Mouse (Mus musculus) spleen, postnatal 36 days (tissue): ENCODE data around the gene Nedd9.

Experiments used
- DNase-seq, 2 experiments: peaks; one replicate each; pipeline ENCODE4 v3.0.0; 2022; ENCODE audit warnings: low spot score in 2 of 2, mixed read lengths in 1 of 2

Gene Nedd9

DNA sequence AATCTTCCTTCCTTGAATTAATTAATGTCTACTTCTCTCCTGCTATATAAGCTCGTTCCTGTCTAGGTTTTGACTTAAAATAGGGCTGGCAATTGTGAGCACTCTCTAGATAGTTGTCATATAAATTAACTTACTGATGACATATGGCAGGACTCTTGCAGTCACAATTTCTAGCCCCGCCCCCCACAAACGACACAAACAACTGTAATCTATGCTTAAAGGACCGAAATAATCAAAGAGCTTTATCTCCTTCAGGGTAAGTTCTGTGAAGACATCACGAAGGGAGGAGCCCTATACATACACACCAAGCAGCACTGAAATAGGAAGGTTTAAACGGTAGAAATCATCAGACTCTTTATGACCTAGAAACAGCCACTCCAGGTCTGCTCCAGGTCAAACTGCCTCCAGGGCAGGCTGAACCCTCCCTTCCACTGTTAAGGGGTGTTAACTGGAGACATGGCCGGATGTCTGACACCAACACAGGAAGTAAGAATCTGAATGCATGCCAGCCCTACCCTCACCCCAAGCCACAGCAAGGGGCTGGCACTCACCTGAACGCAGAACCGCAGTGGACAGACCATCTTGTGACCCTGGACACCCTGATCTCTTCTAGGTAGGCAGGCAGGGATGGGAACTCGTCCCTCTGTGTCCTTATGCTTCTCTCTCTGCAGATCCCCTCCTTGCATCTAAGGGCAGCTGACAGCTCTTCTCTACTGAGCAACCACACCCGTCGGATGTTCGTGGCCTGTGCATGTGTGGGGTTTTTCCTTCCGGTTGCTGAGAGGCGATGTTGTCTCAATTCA lies at the start of gene Nedd9:
Gene Nedd9, minus strand, starts transcription at position 757 of the 803 bp plus-strand sequence.
- peak; percentile 89 for DNase-seq

DNA sequence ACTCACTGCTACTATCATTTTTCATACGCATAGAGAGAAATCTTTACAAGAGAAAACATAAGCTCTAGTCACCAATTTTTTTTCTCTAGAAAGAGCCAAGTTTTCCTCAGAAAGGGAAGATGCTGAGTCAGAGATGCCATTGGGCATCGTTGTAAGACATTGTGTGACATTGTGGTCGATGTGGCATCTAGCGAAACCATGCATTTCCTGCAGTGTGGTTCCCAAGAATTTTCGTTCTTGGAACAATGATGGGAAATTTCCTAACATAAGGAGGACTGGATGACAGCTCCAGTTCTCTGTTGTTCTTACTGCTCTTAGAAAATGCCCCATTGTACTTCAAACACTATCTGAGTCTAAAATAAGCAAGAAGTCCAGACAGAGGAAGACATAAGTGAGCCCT lies 45.5 kb upstream of the Nedd9 start:
- no peak for DNase-seq

DNA sequence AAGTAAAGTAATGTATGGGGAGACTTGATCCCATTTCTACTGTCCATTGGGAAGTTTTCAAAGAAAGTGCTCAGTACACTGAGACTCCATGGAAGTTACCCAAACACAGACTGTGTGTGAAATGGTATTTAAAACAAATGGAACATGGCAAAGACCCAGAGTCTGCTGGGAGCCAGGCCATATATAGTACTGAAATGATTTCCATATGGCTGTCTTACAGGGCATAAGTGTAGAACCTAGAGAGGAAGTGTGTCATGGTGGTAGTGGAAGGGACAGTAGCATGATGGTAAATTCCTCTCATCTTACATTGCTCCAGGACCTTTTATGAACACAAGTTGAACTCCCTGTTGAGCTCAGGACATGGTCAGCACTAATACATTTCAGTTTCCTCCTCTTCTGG lies 43.2 kb upstream of the Nedd9 start:
- DNase-seq: no peak

DNA sequence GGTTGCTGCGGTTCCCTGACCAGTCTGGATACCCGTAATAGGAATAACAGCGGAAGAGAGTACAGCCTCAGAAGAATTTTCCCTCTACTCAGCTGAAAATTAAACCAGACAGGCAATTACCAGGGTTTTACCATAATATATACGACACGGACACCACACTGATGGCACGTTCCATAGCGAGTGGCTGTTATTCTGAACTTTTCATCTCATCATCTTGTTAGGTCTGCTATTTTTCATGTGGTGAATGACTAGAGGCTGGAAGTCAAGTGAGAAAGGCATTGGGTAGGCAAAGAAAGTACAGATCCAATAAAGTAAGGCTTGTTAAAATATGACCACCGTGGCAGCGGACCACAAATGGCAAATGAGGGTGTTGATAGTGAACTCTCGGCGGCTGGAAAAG lies 37.0 kb upstream of the Nedd9 start:
- no peak for DNase-seq

DNA sequence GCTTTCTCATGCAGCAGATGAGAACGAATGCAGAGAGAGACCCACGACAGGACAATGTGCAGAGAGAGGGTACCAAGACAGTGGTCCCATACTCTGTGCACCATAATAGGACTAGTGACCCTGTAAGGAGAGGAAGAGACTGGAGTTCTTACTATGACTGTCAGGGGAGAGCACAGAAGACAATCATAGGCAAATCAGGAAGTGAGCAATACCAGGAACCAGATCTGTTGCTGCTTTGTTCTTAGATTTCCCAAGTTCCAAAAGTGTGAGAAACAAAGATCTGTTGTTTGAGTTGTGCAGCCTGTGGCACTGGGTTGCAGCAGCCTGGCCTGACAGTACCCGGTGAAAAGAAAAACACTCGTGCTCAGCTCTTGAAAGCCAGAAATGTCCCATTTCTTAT lies 34.1 kb upstream of the Nedd9 start:
- no peak for DNase-seq

DNA sequence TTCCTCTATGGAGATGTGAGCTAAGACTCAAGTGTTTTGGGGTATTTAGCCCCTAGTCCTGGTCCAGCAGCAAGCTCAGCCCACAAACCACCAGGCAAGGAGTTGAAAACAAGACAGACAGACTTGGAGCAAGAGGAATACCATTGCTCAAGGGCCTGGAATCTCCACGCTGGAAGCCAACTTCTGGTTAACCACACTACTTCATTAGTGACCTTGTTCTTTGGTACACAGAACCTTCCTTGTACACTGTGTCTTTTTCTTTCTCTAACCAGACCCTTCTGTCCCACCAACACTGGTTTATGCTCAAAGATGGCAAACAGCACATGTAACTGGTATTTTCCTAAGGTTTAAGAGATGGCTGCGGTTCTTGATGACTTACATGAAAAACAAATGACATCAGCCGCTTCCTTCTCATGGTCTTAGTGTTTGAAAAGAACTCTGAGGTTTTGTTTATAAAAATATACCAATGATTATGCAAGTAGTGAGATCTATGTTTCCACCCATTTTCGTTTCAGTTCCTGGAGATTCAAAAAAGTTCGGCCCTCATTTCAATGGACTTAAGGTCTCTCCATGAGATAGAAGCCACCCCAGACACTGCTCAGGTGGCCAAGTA lies 33.5 kb upstream of the Nedd9 start:
- DNase-seq: no peak

DNA sequence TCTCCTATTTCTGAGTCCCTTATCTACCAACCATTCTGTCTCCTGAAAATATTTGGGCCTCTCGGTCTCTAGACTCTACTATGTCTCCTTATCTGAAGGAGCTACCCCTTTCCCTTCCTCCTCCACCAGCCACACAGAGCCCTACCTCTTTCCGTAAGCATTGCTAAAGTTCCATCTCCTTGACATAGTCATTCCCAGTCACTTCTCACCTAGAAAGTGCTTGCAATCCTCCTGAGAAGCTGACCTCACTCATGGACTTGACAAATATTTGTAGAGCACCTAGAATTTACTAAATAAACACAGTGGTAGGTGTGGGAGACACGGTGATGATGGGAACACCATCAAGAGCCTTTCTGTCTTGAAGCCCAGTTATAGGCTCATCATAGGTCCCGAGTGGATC lies 32.6 kb upstream of the Nedd9 start:
- DNase-seq: no peak

DNA sequence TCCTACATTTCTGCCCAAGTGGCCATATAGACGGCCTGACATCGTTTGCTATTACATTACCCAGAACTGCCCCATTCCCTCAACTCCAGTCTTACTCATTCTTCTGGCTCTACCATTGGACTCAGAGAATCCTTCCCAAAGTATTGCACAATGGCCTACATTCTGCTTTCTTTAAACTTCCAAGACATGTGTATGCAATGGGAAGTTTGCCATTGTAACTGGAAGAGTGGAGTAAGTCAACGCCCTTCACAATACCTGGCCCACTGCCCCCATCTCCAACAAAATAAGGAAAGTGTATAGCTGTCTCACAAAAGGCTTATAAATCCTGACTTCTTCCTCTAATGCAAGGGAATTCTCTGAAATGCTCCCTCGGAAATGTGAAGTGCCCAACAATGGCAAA lies 30.0 kb upstream of the Nedd9 start:
- no peak for DNase-seq

DNA sequence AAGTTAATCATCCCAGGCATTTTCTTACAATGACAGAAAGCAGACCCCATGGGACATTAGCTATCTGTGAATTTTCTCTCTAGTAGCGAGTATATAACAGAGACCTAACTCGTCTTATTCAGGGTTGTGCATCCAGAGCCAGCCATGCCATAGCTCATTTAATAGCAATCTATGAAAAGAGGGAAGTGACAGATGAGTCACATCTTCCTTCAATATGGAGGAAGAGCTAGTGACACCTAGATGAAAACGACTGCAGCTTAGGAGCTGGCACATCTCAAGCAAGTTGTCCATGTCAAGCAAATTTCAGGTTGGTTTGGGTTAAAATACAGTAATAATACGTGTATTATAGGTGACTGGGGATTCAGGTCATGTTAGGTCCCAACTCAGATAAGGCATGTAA lies 28.6 kb upstream of the Nedd9 start:
- no peak for DNase-seq

DNA sequence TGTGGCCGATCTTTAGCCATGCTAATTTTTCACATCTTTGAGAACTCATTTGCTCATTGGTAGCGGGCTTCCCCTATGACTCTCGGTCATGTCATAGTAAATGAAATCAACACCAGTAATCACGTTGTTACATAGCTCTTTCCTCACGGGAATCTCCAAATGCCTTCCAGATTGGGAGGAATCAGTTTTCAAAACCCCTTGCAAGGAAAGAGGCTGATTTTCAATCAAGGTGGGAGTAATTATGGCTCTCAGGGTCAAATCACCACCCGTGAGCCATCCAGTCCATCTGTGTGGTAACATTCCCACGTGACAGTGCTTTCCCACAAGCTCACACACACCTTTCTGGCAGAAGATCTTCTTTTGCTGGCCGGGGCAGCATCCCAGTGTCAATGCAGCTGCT lies 27.8 kb upstream of the Nedd9 start:
- DNase-seq: no peak

DNA sequence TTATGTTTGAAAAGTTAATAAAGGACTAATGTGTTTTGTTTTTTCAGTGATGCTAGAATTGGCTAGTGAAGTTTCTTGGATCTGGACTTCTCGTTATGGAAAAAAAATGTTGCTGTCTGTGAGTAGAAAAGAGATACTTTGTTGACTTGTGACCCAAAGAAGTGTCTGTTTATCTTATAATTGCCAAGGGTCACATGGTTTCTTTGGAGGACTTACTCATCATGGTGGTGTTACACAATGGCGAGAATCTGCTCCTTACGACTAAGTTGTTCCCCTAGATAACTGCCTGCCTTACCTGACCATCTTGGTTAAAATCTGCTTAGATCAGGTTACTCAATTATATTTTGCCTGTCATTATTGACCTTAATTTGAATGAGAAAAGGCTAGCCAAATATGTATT lies 26.3 kb upstream of the Nedd9 start:
- no peak for DNase-seq

DNA sequence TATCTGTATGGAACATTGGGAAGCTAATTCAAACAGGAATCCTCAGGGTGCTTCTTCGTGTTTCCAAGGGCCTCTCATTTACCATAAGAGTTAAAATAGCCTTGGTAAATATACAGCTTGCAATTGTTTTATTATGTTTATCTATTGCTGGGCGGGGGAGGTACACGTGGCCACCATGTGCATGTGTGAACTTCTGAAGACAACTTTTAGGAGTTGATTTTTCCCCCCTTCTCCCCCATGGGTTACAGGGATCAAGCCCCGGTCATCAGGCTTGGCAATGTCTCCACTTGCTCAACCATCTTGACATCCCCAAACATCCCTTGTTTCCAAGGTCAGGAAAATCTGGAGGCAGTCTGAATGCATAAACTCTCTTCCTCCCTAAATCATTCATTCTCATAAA lies 25.1 kb upstream of the Nedd9 start:
- DNase-seq: no peak

DNA sequence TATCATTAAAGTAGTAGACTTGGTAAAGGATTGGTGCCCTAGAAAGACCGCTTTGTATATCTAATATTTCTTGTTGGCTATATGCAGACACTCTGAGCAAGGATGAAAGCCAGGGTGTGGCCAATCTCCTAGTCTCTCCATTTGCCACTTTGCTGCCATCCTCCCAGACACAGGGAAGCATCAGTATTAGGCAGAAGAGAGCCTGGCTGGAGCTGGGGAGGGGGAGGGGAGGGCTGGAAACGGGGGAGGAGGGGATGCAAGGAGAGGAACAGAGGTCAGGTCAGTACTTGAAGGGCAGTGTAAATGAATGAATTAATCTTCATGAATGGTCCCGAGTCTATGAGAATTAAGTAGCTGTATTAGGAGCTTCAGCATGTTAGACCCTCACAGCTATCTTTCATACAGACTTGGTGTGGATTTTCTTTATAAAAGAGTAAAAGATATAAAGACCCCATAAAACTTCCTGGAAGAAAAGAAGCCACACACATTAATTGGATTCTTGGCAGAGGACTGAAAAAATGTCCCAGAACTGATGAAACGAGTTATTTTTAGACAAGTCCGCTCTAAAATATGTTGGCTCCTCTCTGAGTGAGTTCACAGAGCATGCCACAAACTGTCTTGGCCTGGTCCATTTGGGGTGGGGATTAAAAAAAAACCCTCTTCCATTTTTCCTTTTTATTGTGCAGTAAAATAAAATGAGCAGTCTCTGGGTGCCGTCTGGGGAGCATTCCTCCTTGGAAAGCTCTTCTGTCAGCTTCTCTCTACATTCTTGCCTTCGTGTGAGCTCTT lies 23.7 kb upstream of the Nedd9 start:
- DNase-seq: no peak

DNA sequence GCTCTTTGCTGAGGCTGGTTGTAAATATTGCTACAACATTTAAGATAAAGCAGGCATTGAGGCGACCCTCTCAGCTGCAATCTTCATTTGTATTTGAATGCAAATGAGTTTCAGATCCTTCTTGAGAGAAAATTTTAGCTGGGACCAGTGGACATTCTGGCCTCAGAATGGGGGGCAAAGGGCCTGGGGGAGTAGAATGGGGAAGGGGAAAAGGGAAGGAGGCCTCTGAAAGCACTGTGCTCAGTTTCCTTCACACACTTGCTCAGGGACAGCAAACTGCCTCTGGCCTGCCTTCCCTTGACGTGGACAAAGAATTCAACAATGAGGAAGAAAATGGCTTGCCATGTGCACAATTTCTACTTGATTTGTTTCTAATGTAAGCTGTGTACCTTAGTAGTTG lies 18.4 kb upstream of the Nedd9 start:
- peak; percentile 78 to 84 for DNase-seq

DNA sequence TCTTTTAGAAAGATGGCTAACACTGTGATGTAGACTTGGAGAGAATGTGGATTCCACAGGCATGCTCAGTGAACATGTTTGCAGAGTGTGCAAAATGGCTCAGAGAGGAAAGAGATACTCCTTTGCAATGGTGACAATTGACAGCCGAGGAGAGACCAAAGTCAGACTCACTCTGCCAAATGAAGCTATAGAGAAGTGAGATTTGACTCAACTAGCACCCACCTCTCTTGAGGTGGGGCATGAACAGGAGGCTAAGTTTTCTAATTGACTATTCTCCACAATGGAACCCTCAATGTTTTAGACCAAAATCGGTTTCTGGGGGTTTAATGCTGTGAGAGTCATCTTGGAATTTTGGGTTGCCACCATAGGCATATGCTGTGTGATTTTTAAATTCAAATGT lies 17.8 kb upstream of the Nedd9 start:
- peak in 1 of 2 experiments; percentile 19 for DNase-seq

DNA sequence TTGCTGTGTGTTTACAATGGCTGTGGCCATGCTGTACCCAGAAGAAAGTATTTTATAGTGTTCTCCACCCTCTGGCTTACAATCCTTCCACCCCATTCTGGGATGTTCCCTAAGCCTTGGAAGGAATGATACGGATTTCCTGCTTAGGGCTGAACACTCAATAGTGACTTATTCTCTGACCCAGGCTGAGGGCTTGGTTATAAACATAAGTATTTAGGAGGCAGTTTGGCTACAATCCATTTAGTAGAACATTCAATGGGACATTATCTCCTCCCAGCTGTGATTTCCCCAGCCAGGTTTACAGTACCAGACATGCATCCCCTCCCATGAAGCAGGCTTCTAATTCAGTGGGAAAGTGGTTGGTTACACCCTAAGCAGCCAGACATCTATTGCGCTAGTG lies 17.3 kb upstream of the Nedd9 start:
- no peak for DNase-seq

DNA sequence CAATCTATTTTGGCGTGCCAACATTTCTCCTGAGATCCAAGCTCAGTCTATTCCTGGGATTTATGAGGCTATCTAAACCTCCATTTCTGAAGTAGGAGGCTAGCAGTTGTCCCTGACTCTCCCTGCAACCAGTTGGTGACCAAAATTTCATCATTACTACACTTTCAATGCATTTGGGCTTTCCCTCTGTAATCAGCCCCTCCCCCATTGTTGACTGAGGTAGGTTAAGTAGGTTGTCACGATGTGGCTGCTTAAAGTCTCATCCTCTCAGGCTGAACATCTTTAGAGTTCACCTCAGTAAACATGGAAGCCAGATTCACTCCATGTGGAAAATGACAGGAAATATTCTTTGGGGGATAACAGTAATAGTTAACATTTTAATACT lies 15.7 kb upstream of the Nedd9 start:
- no peak for DNase-seq

DNA sequence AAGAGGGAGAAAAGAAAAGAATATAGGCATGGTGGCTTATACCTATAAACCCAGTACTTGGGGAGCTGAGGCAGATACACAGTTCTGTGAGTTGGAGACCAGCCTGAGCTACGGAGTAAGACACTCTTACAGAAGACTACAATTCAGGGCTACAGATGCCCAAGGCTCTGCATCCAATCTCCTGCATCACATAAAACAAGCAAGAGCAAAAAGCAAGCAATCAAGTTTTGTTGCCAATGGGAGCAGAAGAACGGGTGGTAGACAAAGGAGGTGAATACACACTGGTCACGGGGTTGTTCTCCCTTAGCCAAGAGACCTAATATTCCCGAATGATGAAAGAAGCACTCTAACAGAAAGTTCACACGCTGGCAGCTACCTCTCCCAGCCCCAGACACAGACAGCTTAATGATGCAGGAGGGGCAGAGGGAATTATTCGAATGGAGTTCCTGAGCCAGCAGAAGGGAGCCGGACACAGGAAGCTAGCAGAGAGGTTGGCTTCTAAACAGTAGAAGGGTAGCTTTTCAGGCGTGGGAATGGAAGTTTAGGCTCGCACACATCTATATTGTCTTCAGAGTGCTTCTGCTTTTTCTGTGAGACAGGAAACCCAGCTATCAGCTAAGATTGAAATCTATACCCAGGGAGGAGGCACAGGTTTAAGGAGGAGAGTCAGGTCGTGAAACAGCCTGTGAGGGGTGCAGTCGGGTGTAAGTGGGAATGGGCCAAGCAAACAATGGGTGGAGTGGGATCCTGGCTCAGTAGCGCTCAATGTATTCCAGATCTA lies 15.2 kb upstream of the Nedd9 start:
- DNase-seq: peak; percentile 49 to 57

DNA sequence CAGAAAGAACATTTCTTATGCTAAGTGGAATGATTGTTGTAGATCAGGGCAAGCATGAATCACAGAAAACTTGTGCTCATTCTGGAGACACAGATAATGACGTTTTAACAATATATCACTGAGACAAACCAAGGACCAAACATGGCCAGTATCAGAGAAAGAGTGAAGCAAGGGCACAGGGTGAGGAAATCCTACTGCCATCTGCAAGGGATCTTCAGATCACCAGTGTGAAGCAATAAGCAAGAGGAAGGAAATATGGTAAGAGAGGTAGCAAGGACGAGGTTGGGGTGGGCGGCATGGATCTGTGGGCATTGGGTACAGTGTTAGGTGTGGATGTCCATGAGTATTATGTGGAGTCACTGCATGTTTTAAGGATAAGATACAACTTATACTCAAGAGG lies 13.6 kb upstream of the Nedd9 start:
- DNase-seq: no peak

DNA sequence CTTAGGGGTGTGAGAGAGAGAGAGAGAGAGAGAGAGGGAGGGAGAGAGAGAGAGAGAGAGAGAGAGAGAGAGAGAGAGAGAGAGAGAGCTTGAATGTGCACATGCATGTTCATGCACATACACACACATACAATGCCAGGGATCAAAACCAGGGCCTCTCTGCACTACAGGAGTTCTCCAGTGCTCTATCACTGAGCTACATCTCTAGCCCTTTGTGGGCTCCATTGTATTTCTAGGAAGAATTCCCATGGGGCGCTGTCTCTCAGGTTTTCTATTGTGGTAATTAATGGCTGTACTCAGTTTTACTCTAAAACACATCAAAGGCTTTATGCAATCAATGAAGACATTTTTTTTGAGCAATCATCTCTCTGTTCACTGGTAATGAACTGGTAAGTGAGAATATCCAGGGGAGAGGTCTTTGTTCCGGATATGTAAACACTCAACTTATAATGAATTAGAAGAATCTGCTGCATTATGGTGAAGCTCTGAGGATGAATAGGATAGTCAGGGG lies 11.5 kb upstream of the Nedd9 start:
- no peak for DNase-seq

DNA sequence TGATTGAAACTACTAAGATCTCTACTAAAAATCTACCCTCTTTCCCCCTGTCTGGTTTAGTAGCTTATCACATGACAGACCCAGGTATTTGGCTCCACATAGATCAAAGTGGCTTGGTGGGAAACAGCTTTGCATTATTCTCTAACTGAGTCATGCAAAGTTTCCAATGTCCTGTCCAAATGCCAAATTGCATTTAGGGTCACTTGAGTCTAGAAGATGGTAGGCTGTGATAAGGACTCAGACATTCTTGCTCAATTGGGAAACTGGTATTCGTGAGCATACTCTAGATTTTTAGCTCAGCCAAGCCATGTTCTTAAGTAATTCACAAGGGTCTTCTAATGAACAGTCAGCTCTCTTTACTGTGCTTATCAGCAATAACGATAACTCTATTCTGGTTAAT lies 7.5 kb upstream of the Nedd9 start:
- DNase-seq: no peak
